Mouse (Mus musculus) right cerebral cortex, postnatal 14 days (tissue): ENCODE data around the gene Ncoa4.
A peak's percentile ranks its signal among the peaks of the same experiment; 100 is the strongest.

Experiments
- DNase-seq: peaks from one replicate; pipeline ENCODE4 v3.0.0; 2022

Gene Ncoa4

DNA sequence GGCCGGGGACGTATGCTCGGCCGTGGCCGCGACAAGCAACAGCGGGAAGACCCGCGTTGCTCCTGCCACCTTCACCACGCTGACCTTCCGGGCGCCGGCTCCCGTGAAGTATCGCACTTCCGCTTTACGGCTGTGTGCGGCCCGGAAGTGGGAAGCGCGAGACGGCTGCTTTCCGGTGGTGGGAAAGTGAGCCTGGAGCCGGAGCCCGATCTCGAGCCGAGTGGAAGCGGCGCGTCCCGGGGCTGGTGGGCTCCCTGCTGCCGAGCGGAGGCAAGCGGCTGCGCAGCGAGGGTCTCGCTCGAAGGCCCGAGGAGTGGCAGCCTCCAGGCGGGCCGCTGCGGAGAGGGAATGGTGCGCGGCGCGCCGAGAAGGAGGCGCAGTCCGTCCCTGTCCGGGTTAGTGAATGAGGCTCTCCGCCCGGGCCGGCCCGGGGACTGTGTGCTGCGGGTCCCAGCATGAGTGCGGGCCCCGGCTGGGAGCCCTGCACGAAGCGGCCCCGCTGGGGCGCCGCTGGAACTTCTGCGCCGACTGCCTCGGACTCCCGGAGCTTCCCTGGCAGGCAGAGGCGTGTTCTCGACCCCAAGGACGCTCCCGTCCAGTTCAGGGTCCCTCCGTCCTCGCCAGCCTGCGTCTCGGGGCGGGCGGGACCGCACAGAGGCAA lies 42.3 kb downstream of the Ncoa4 start, which contains the start of the genes Timm23 and Parg:
TSS of gene Timm23 (minus strand) at position 108 of the 661 bp plus-strand sequence.
TSS of gene Parg (plus strand) at position 159 of the 661 bp plus-strand sequence.
- DNase-seq: peak; percentile 89

DNA sequence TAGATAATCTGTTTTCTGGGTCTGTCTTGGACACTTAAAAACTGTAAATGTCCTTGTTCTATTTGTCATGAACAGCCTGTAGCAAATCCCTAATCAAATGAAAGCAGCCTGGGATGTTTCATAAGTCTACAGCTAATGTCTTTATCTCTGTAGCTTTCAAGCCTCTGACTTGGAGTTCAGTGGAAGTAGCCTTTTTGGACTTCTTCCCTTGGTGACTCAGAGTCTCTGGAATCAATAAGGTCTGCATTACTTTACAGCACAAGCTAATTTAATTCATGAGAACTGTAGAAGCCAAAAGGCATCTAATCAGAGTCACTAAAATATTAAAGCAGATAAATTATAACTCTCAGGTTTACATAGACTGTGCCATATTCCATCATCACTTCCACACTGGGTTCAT lies 66.9 kb downstream of the Ncoa4 start:
- DNase-seq: no peak

DNA sequence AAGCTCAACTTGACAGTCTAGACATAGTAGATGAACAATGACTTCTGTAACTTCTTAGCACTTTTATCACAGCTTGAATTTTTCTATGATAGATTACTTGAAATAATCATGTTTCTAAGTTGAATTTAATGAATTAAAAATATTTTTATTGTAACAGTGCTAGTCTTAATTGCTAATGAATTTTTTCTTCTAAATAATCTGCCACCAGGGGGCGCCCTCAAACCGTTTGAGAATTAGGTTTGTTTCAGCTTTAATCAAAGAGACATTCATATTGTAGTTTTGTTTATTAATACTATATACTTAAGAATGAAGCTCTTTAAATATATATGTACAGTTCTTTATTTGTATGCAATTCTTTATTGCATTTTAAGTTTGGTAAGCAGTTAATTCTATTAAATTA lies 69.3 kb downstream of the Ncoa4 start:
- peak; percentile 66 for DNase-seq
